Mouse (Mus musculus) spleen, adult 2 months (tissue): Measurements from ENCODE around the gene Ece1.

Experiments used
- CTCF ChIP-seq: fragments of 200-500 bp; IDR thresholded peaks from 2 replicates; pipeline ENCODE4 v1.5.1; 2011; ENCODE audit warnings: mild to moderate bottlenecking, inconsistent platforms; ENCODE audit not compliant: insufficient read depth, insufficient read length, insufficient replicate concordance; ENCODE audit errors: extremely low read depth
- POLR2A ChIP-seq: fragments of 200-500 bp; IDR thresholded peaks from 2 replicates; pipeline ENCODE4 v1.6.1; 2011; ENCODE audit warnings: low read depth, low read length, inconsistent platforms

GRCm38 (mm10) chr4:137918559-137918958 lies 56.5 kb downstream of the Ece1 start:
- TF ChIP-seq CTCF: no peak
- TF ChIP-seq POLR2A: no peak
